Mouse (Mus musculus) C2C12 (cell line): ENCODE data around the gene Anxa5.

Experiments
- CEBPB ChIP-seq: IDR thresholded peaks from one replicate; pipeline ENCODE4 v1.6.1; 2011; ENCODE audit warnings: low read depth, mild to moderate bottlenecking, control low read depth, moderate library complexity
- CTCF ChIP-seq: IDR thresholded peaks from one replicate; pipeline ENCODE4 v1.5.1; 2011; ENCODE audit not compliant: control insufficient read depth, insufficient read depth, insufficient read length
- MAX ChIP-seq: IDR thresholded peaks from one replicate; pipeline ENCODE4 v1.6.1; 2011; ENCODE audit warnings: mild to moderate bottlenecking, control low read depth
- MYOG ChIP-seq: IDR thresholded peaks from one replicate; pipeline ENCODE4 v1.6.1; 2011; ENCODE audit not compliant: control insufficient read depth, insufficient read length; ENCODE audit errors: extremely low read depth
- USF1 ChIP-seq: IDR thresholded peaks from one replicate; pipeline ENCODE4 v1.6.1; 2011; ENCODE audit warnings: low read depth, mild to moderate bottlenecking, control low read depth, moderate library complexity

- no peak for TF ChIP-seq CTCF
- TF ChIP-seq USF1 = no peak
- no peak for TF ChIP-seq MAX
- no peak for TF ChIP-seq CEBPB
- no peak for TF ChIP-seq MYOG
Measured at GRCm38 (mm10) chr3:36406967-36407366, 68.7 kb downstream of the Anxa5 start.
